Mouse (Mus musculus): ENCODE data around the gene Gm20388. TPM values are rescaled to one million over a fixed set of nuclear protein-coding genes. Genes with fewer than 3 reads are reported as not detected.

Gene Gm20388
- polyA plus RNA-seq, 1 experiment, result 49.7 TPM

DNA sequence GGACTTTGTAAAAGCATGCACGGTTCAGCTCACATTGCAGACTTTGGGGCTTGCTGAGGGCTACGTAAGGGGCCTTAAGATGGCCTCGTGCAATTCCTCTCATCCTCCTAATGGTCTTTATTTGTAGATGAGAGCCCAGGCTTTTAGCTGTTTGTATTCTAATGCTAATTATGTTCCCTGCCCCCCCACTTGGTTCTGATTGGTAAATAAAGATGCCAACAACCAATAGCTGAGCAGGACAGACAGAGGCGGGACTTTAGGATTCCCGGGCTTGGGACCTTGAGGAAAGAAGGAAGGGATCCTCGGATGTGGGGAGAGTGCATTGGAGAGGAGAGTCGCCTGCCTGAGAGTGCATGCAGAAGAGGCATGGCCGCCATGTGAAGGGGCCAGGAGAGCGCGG is 3849.3 kb downstream of the Gm20388 start:
- Histone ChIP-seq H3K36me3 (ENCODE audit: control insufficient read depth, insufficient read depth, low read length) (no peaks in the 10 kb centered on the region), H3K4me1 (ENCODE audit: control insufficient read depth, insufficient read depth, low read length) (no peaks in the 10 kb centered on the region), H3K27me3 (replicated peaks; ENCODE audit: control insufficient read depth, insufficient read depth, low read length) (no peaks in the 10 kb centered on the region), H3K4me3 (ENCODE audit: insufficient read depth, low read depth, low read length) (no peak overlapping the region), H3K27ac (ENCODE audit: insufficient read depth, low read depth, low read length) (no peak overlapping the region)
- TF ChIP-seq POLR2A (IDR thresholded peaks at IDR 0.05; ENCODE audit: low read depth, low read length) (no peak), CTCF (conservative IDR thresholded peaks at IDR 0.05; ENCODE audit: insufficient read depth, insufficient read length, low read depth, low read length) (no peak)
- 42% methylated on average over 10 of the region's 10 CpGs for WGBS
- no peak for DNase-seq

DNA sequence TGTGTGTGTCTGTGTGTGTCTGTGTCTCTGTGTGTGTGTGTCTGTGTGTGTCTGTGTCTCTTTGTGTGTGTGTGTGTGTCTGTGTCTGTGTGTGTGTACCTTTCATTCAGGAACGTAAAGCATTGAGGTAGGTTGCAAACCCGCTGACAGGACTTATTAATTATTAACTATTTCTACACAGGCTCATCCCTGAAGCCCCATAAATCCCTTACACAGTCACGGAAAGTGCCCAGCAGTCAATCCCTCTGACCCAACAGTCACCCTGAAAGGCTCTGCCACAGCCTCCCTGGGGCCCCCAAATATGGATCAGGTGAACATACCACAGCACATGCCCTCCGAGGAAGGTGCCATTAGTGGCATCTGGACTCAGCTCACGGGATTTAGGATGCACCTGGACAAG is 3849.9 kb downstream of the Gm20388 start:
- no peaks in the 10 kb centered on the region for H3K4me1 ChIP-seq (ENCODE audit: control insufficient read depth, insufficient read depth, low read length)
- H3K36me3 ChIP-seq (ENCODE audit: control insufficient read depth, insufficient read depth, low read length), result no peaks in the 10 kb centered on the region
- no peak for DNase-seq
- no peaks in the 10 kb centered on the region for H3K27me3 ChIP-seq (replicated peaks; ENCODE audit: control insufficient read depth, insufficient read depth, low read length)
- no peak overlapping the region for H3K27ac ChIP-seq (ENCODE audit: insufficient read depth, low read depth, low read length)
- no peak overlapping the region for H3K4me3 ChIP-seq (ENCODE audit: insufficient read depth, low read depth, low read length)
- 42% methylated on average over 5 of the region's 5 CpGs for WGBS
- TF ChIP-seq CTCF (conservative IDR thresholded peaks at IDR 0.05; ENCODE audit: insufficient read depth, insufficient read length, low read depth, low read length) (no peak), POLR2A (IDR thresholded peaks at IDR 0.05; ENCODE audit: low read depth, low read length) (no peak)

DNA sequence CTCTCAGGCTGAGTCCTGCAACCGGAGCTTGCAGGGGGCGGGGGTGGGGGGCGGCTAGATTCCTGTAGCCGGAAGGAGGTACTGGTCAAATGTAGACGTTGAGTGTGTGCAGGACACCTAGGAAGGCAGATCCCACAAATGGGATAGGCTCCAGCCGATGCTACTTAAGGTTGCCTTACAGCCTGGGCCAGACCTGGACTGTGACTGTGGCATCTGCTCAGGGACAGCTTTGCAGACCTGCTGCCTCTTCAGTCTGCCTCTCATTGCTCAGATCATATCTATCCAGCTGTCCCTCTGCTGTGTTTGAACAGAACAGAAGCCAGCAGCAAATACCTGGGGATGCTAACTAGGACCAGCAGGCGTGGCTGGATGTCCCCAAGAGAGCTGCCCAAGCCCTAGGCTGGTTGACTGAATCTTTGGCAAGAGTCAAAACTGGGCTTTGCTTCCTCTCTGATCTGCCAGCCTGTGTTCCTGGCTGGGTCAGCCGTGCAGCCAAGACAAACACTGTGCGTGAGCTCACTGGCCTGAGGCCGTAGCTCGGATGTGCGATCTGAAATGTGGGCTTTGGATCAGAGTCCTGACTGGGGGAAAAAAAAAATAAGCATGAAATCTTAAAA is 3850.7 kb downstream of the Gm20388 start:
- Histone ChIP-seq H3K4me3 (ENCODE audit: insufficient read depth, low read depth, low read length) (no peak overlapping the region), H3K27ac (ENCODE audit: insufficient read depth, low read depth, low read length) (no peak overlapping the region), H3K4me1 (ENCODE audit: control insufficient read depth, insufficient read depth, low read length) (no peaks in the 10 kb centered on the region), H3K27me3 (replicated peaks; ENCODE audit: control insufficient read depth, insufficient read depth, low read length) (no peaks in the 10 kb centered on the region), H3K36me3 (ENCODE audit: control insufficient read depth, insufficient read depth, low read length) (no peaks in the 10 kb centered on the region)
- 50% methylated on average over 12 of the region's 12 CpGs for WGBS
- DNase-seq, result peak; percentile 57
- no peak for TF ChIP-seq CTCF (conservative IDR thresholded peaks at IDR 0.05; ENCODE audit: insufficient read depth, insufficient read length, low read depth, low read length)
- no peak for TF ChIP-seq POLR2A (IDR thresholded peaks at IDR 0.05; ENCODE audit: low read depth, low read length)

DNA sequence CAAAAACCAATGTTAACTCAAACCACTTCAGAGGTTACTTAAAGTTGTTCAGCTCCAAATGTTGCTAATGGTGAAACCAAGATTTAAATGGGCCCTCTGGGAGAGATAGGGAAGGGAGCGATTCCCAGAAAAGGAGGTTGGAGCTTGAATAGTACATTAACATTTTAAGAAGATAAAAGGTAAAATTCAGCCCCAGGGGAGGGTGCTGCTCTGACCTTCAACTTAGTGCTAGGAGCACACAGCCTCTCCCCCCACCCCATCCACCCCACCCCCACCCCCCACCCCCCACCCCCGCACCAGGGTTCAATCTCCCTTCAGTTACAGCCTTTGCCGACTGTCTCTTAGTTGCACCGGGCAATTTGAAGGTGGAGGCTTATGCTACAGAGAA is 3851.2 kb downstream of the Gm20388 start:
- H3K4me1 ChIP-seq (ENCODE audit: control insufficient read depth, insufficient read depth, low read length), result no peaks in the 10 kb centered on the region
- H3K27me3 ChIP-seq (replicated peaks; ENCODE audit: control insufficient read depth, insufficient read depth, low read length), result no peaks in the 10 kb centered on the region
- no peak for DNase-seq
- H3K27ac ChIP-seq (ENCODE audit: insufficient read depth, low read depth, low read length), result no peak overlapping the region
- no peak for TF ChIP-seq CTCF (conservative IDR thresholded peaks at IDR 0.05; ENCODE audit: insufficient read depth, insufficient read length, low read depth, low read length)
- TF ChIP-seq POLR2A (IDR thresholded peaks at IDR 0.05; ENCODE audit: low read depth, low read length), result no peak
- no peak overlapping the region for H3K4me3 ChIP-seq (ENCODE audit: insufficient read depth, low read depth, low read length)
- WGBS, result 40% methylated on average over 4 of the region's 4 CpGs
- no peaks in the 10 kb centered on the region for H3K36me3 ChIP-seq (ENCODE audit: control insufficient read depth, insufficient read depth, low read length)

DNA sequence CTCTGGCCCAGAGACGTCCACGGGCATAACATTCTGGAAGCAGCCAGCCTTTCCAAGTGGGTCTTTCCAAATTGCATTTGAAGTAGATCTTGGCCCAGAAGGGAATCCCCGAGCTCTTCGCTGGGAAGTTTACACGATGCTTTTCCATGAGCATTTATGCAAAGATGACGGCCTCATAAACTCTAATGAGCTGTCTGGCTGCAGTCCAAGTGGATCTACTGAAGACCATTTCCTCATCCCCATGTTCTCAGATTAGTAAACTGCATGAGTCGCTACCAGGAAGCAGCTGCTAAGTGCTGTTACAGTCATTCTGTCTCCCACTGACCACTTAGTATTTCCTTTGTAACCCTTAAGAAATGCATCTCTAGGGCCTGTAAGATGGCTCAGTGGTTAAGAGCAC is 3852.7 kb downstream of the Gm20388 start:
- H3K4me3 ChIP-seq (ENCODE audit: insufficient read depth, low read depth, low read length), result no peak overlapping the region
- no peak for TF ChIP-seq POLR2A (IDR thresholded peaks at IDR 0.05; ENCODE audit: low read depth, low read length)
- TF ChIP-seq CTCF (conservative IDR thresholded peaks at IDR 0.05; ENCODE audit: insufficient read depth, insufficient read length, low read depth, low read length), result no peak
- no peaks in the 10 kb centered on the region for H3K4me1 ChIP-seq (ENCODE audit: control insufficient read depth, insufficient read depth, low read length)
- no peak overlapping the region for H3K27ac ChIP-seq (ENCODE audit: insufficient read depth, low read depth, low read length)
- no peaks in the 10 kb centered on the region for H3K27me3 ChIP-seq (replicated peaks; ENCODE audit: control insufficient read depth, insufficient read depth, low read length)
- peak; percentile 10 for DNase-seq
- no peaks in the 10 kb centered on the region for H3K36me3 ChIP-seq (ENCODE audit: control insufficient read depth, insufficient read depth, low read length)
- WGBS, result 42% methylated on average over 7 of the region's 7 CpGs

DNA sequence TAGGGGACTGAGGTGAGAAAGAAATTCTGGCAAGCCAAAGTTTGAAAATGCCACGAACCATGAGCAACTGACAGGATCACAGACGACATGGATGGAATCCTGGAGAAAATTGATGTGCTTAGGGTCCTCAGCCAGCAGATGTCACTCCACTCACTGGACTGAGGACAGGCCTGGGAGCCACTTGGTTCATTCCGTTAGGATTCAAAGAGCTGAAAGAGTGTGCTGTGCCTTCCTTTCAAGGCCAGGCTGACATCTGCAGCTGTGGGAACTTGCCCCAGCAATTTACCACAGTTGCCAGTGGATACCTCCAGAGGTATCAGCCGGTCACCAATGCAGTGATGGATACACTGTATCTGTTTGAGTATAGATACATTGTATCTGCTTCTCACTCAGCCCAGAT is 3854.0 kb downstream of the Gm20388 start:
- Histone ChIP-seq H3K27me3 (replicated peaks; ENCODE audit: control insufficient read depth, insufficient read depth, low read length) (no peaks in the 10 kb centered on the region), H3K27ac (ENCODE audit: insufficient read depth, low read depth, low read length) (no peak overlapping the region), H3K4me3 (ENCODE audit: insufficient read depth, low read depth, low read length) (no peak overlapping the region), H3K36me3 (ENCODE audit: control insufficient read depth, insufficient read depth, low read length) (no peaks in the 10 kb centered on the region), H3K4me1 (ENCODE audit: control insufficient read depth, insufficient read depth, low read length) (no peaks in the 10 kb centered on the region)
- TF ChIP-seq CTCF (conservative IDR thresholded peaks at IDR 0.05; ENCODE audit: insufficient read depth, insufficient read length, low read depth, low read length) (peak; percentile 52), POLR2A (IDR thresholded peaks at IDR 0.05; ENCODE audit: low read depth, low read length) (no peak)
- no peak for DNase-seq
- 53% methylated on average over 4 of the region's 4 CpGs for WGBS

DNA sequence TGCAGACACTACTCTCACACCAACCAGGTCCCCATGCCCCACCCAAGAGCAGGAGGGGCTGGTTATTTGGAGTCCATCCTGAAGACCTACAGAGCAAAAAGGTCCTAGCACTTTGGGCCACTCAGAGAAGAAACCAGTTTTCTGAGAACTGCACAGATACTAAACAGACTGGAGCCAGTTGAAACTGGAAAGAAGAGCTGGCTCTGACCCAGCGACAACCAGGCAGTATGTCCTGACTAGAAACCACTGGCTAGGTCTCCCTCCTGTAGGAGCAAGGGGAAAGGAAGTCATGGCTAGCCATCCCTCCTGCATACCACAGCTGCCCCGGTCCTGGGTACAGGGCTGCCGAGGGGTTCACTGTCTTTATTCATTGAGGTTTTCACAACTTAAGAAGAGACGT is 3855.9 kb downstream of the Gm20388 start:
- Histone ChIP-seq H3K36me3 (ENCODE audit: control insufficient read depth, insufficient read depth, low read length) (no peaks in the 10 kb centered on the region), H3K4me1 (ENCODE audit: control insufficient read depth, insufficient read depth, low read length) (no peaks in the 10 kb centered on the region), H3K4me3 (ENCODE audit: insufficient read depth, low read depth, low read length) (no peak overlapping the region), H3K27ac (ENCODE audit: insufficient read depth, low read depth, low read length) (no peak overlapping the region), H3K27me3 (replicated peaks; ENCODE audit: control insufficient read depth, insufficient read depth, low read length) (no peaks in the 10 kb centered on the region)
- no peak for DNase-seq
- TF ChIP-seq POLR2A (IDR thresholded peaks at IDR 0.05; ENCODE audit: low read depth, low read length), result no peak
- no peak for TF ChIP-seq CTCF (conservative IDR thresholded peaks at IDR 0.05; ENCODE audit: insufficient read depth, insufficient read length, low read depth, low read length)
- WGBS, result 76% methylated on average over 4 of the region's 4 CpGs

Data from kidney, adult 2 months (tissue).